In genomic region chr4:56937136-56937535, GRCm38 (mm10) we compare ENCODE assay signal across 12 mouse cellular contexts. TPM values are rescaled to one million over a fixed set of nuclear protein-coding genes. Genes with fewer than 3 reads are reported as not detected.
DNase-seq lines count a peak whose midpoint lies in the region; ATAC-seq and TF ChIP-seq lines count a peak whose summit lies in the region.
"Had no signal": no experiment of that assay in that cellular context is flagged by ENCODE, and none has a peak within 500 bp of the region (broad histone marks: within the 10 kb centered on the region; RNA-seq: fewer than 3 reads in every experiment).

No protein-coding gene starts in this region.

- DNase-seq in gastrocnemius, postnatal 14 days: peak; percentile 32
- DNase-seq in gastrocnemius, adult 8-10 months (ENCODE audit: low spot score in 2 of 2): no peak
- peak; percentile 85 for DNase-seq in NIH3T3 (ENCODE audit: low read depth)
- peak; percentile 59 to 79 for DNase-seq in kidney, postnatal 25 days
- DNase-seq in natural killer cell, adult 2 months (ENCODE audit: low spot score in 2 of 2): no peak
- no peak for DNase-seq in forebrain, postnatal 0 days
- DNase-seq in layer of hippocampus, adult 9-10 months (ENCODE audit: low spot score): no peak
- DNase-seq: cerebellum, adult 2 months; retina, postnatal 1 day had no signal

- H3K36me3 ChIP-seq in heart, embryonic 15.5 days: peaks cover 18% of the 10 kb centered on the region
- peaks cover 12% of the 10 kb centered on the region for H3K36me3 ChIP-seq in forebrain, postnatal 0 days (ENCODE audit: insufficient read depth)

- ATAC-seq in heart, embryonic 15.5 days (replicated peaks; ENCODE audit: insufficient number of reproducible peaks, insufficient read depth, low FRiP score, low read depth): peak; percentile 51; the same call in 1 of the 2 replicates
- no peak for ATAC-seq in forebrain, postnatal 0 days
- ATAC-seq: CD4-positive, CD25-positive, alpha-beta regulatory T cell, adult 4 months had no signal

- H3K4me2 ChIP-seq in heart, embryonic 15.5 days: peak overlapping the region; percentile 6; the same call in 1 of the 2 replicates
- no peak overlapping the region for H3K4me2 ChIP-seq in forebrain, postnatal 0 days (ENCODE audit: low read depth)
- H3K4me2 ChIP-seq: hindbrain, embryonic 12.5 days had no signal

- no peak for TF ChIP-seq CTCF in forebrain, postnatal 0 days (IDR thresholded peaks at IDR 0.05; ENCODE audit: low read depth)

- intact Hi-C loops in gastrocnemius, postnatal 14 days (cut with DNase I; ENCODE audit: low total_unique reads): no loop called here

- 26% methylated on average over 6 of the region's 6 CpGs for WGBS in heart, embryonic 15.5 days
- 62% methylated on average over 6 of the region's 6 CpGs for WGBS in forebrain, postnatal 0 days

- peaks cover 56% of the 10 kb centered on the region for H3K4me1 ChIP-seq in heart, embryonic 15.5 days (replicated peaks)
- H3K4me1 ChIP-seq in forebrain, postnatal 0 days (ENCODE audit: insufficient read depth): no peaks in the 10 kb centered on the region
- H3K4me1 ChIP-seq: hindbrain, embryonic 12.5 days had no signal

- H3K9me3 ChIP-seq in heart, embryonic 15.5 days (replicated peaks): no peaks in the 10 kb centered on the region
- H3K9me3 ChIP-seq in forebrain, postnatal 0 days (ENCODE audit: low read length): no peaks in the 10 kb centered on the region
- H3K9me3 ChIP-seq: hindbrain, embryonic 12.5 days had no signal

- H3K27me3 ChIP-seq in heart, embryonic 15.5 days: no peaks in the 10 kb centered on the region
- no peaks in the 10 kb centered on the region for H3K27me3 ChIP-seq in forebrain, postnatal 0 days (ENCODE audit: insufficient read depth, low read length)
- H3K27me3 ChIP-seq: hindbrain, embryonic 12.5 days had no signal

- H3K9ac ChIP-seq in heart, embryonic 15.5 days: no peak overlapping the region
- H3K9ac ChIP-seq in forebrain, postnatal 0 days: no peak overlapping the region
- H3K9ac ChIP-seq: hindbrain, embryonic 12.5 days had no signal

- no peak overlapping the region for H3K4me3 ChIP-seq in heart, embryonic 15.5 days
- H3K4me3 ChIP-seq in forebrain, postnatal 0 days (ENCODE audit: low read depth, low read length): no peak overlapping the region
- H3K4me3 ChIP-seq: hindbrain, embryonic 12.5 days had no signal

- H3K27ac ChIP-seq in heart, embryonic 15.5 days: peak overlapping the region; percentile 67
- H3K27ac ChIP-seq in forebrain, postnatal 0 days (ENCODE audit: low read depth, low read length): no peak overlapping the region
- H3K27ac ChIP-seq: hindbrain, embryonic 12.5 days had no signal

RNA-seq across cellular contexts. Expression of gene Tmem245, which starts 10.1 kb away (rescaled TPM):
- total RNA-seq in gastrocnemius, postnatal 14 days (2021): 10 to 100 TPM; 16.9 to 17.5 TPM
- 10 to 100 TPM; 19.8 to 22.6 (median 20.6) TPM for total RNA-seq in gastrocnemius, adult 8-10 months (2022)
- polyA plus RNA-seq in heart, embryonic 15.5 days (2015; fragmentation: Nextera tagmentation; extraction: Ambion mirVana): 19.0 and 20.2 TPM in 2 replicates
- 14.0 and 24.7 TPM in 2 replicates for total RNA-seq in forebrain, postnatal 0 days (2014; rRNA removed)
- polyA plus RNA-seq in forebrain, postnatal 0 days (2015; fragmentation: Nextera tagmentation; extraction: Ambion mirVana): 4.2 and 9.8 TPM in 2 replicates

RNA-seq across cellular contexts. Expression of gene Frrs1l, which starts 53.1 kb away (rescaled TPM):
- total RNA-seq in gastrocnemius, postnatal 14 days (2021): under 1 TPM; 0.04 to 0.11 TPM
- total RNA-seq in gastrocnemius, adult 8-10 months (2022): under 1 TPM in 2 of 4 experiments, not detected in 2; 0.05 to 0.09 TPM
- polyA plus RNA-seq in heart, embryonic 15.5 days (2015; fragmentation: Nextera tagmentation; extraction: Ambion mirVana): 0.28 and 0.38 TPM in 2 replicates
- total RNA-seq in forebrain, postnatal 0 days (2014; rRNA removed): 41.9 and 43.4 TPM in 2 replicates
- polyA plus RNA-seq in forebrain, postnatal 0 days (2015; fragmentation: Nextera tagmentation; extraction: Ambion mirVana): 13.7 and 25.2 TPM in 2 replicates
- polyA plus RNA-seq: CD4-positive, CD25-positive, alpha-beta regulatory T cell, adult 4 months had no signal

Comparison
In these comparisons a context has a peak if more than half of its experiments do, and no peak if none do; other contexts are left out.
1. DNase-seq: peak in gastrocnemius, postnatal 14 days (single experiment), NIH3T3 (single experiment) and kidney, postnatal 25 days (2 of 2); none in gastrocnemius, adult 8-10 months (0 of 2), natural killer cell, adult 2 months (0 of 2), forebrain, postnatal 0 days (single experiment) and layer of hippocampus, adult 9-10 months (single experiment).
2. RNA of gene Frrs1l, which starts 53.1 kb away (total RNA-seq): 41.9 to 43.4 TPM in forebrain, postnatal 0 days; 0.04 to 0.11 TPM in gastrocnemius, postnatal 14 days and 0.05 to 0.09 TPM in gastrocnemius, adult 8-10 months; every median in the first group is over 10 times any median in the second.